Mouse (Mus musculus): ENCODE data around the gene Ccdc28b. TPM values are rescaled to one million over a fixed set of nuclear protein-coding genes. Genes with fewer than 3 reads are reported as not detected.

The Ccdc28b gene
- polyA plus RNA-seq, 1 experiment from 2014 or later = 103 TPM

- 78% methylated on average over 11 of the region's 11 CpGs for WGBS
- H3K9me3 ChIP-seq = no peaks in the 10 kb centered on the region
- peak overlapping the region; percentile 76 for H3K9ac ChIP-seq
- H3K36me3 ChIP-seq = peaks cover 16% of the 10 kb centered on the region
- no peaks in the 10 kb centered on the region for H3K27me3 ChIP-seq (replicated peaks)
- no peak for ATAC-seq (ENCODE audit: low FRiP score, low read depth)
- peaks cover 35% of the 10 kb centered on the region for H3K4me1 ChIP-seq
- peak overlapping the region; percentile 63; the same call in 1 of the 2 replicates for H3K4me3 ChIP-seq
- H3K4me2 ChIP-seq (replicated peaks) = peak overlapping the region; percentile 83
- H3K27ac ChIP-seq = no peak overlapping the region
Observed at GRCm38 (mm10) chr4:129622120-129622802, 1.5 kb downstream of the Ccdc28b start.

GRCm38 (mm10) chr4:129621283-129621841 is 2.4 kb downstream of the Ccdc28b start:
- no peaks in the 10 kb centered on the region for H3K27me3 ChIP-seq (replicated peaks)
- no peaks in the 10 kb centered on the region for H3K9me3 ChIP-seq
- H3K4me1 ChIP-seq = peaks cover 35% of the 10 kb centered on the region
- no peak for ATAC-seq (ENCODE audit: low FRiP score, low read depth)
- H3K27ac ChIP-seq = no peak overlapping the region
- WGBS = 84% methylated on average over 8 of the region's 8 CpGs
- no peak overlapping the region for H3K4me3 ChIP-seq
- peaks cover 15% of the 10 kb centered on the region for H3K36me3 ChIP-seq
- no peak overlapping the region for H3K4me2 ChIP-seq (replicated peaks)
- H3K9ac ChIP-seq = no peak overlapping the region

DNA sequence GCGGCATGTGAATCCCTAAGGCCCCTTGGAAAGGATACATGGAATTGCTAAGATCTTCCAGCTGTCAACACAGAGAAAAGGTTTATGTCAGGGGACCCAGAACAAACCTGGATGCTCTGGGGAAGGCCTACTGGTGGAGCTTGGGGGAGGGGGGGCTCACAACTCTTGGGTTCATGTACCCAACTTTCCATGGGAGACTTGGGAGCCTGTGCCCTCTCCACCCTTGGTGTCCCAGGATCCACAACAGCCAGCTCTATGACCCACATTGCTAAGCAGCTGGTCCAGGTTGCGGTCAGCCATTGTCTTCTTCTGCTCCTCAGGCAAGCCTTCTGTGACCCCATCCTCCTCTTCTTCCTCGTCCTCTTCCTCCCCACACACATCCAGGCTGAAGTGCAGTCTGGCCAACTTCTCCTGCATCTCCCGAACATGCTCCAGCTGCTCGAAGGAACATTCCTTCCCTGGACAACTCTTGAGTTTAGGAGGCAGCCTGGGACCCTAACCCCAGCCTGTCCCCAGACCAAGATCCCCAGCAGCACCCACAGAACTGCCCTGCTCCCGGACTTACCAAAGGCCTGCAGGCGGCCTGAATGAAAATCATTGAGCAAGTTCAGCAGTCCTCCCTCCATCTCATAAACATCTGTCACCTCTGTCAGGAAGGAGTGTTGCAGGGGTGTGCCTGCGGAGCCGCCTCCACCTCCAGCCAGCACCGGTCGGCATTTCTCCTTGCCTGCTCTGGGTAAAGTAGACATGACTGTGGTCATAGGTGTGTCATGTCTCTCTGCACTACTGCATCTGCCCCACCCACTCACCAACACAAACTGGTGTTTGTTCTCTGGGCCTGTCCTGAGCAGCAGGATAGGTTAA is 3.1 kb downstream of the Ccdc28b start:
- H3K9me3 ChIP-seq = no peaks in the 10 kb centered on the region
- H3K27me3 ChIP-seq (replicated peaks) = no peaks in the 10 kb centered on the region
- 85% methylated on average over 11 of the region's 11 CpGs for WGBS
- H3K9ac ChIP-seq = no peak overlapping the region
- peaks cover 34% of the 10 kb centered on the region for H3K4me1 ChIP-seq
- ATAC-seq (ENCODE audit: low FRiP score, low read depth) = no peak
- H3K27ac ChIP-seq = no peak overlapping the region
- peaks cover 19% of the 10 kb centered on the region; the same call in 1 of the 2 replicates for H3K36me3 ChIP-seq
- H3K4me2 ChIP-seq (replicated peaks) = no peak overlapping the region
- H3K4me3 ChIP-seq = no peak overlapping the region

DNA sequence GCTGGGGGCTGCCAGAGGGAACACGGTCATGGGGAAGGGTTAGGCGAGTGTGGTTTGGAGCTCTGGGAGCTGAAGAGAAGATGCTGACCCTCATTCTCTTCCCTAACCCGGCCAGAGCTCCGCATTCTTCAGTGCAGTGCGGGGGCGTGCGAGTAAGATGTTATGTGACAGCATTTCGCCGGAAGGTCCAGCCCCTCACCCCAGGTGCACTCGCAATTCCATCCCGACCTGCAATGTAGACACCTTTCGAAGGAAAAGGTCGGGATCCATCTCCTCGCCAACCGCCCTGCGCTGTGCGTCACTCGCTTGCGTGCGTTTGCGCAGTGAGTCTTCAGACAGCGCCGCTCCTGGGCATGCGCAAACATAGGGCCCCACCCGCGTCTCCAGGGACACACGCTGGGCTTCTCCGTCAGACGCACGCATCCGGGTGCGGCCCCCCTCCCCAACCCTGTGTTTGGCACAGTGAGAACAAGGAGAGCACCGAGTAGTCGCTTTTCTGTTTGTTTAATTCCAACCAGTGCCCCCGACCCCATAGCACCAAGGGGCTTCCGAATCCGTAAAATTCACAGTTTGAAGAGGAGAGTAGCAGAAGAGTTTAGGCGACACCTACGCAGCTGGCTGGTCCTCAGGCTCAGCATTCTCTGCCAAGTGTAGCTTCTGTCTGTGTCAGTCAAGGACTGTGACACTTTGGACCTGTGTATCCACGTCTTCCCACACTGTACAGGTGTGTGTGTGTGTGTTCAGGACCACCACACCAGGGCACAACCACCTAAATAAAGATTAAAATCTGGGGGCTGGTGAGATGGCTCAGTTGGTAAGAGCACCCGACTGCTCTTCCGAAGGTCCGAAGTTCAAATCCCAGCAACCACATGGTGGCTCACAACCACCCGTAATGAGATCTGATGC is 4.7 kb downstream of the Ccdc28b start, which contains the start of gene Iqcc:
TSS of gene Iqcc (minus strand) at position 314 of the 906 bp plus-strand sequence.
- peak within 1 kb of the TSS; percentile 46 for H3K4me3 ChIP-seq
- ATAC-seq (ENCODE audit: low FRiP score, low read depth) = peak; percentile 82
- 6% methylated on average over 44 of the region's 44 CpGs for WGBS
- H3K9me3 ChIP-seq = no peaks in the 10 kb centered on the region
- H3K27ac ChIP-seq = 0 out of 2 replicates have a peak within 1 kb of the TSS, but pooled peaks have one; percentile 1
- peaks cover 19% of the 10 kb centered on the region for H3K4me1 ChIP-seq
- peaks cover 19% of the 10 kb centered on the region; the same call in 1 of the 2 replicates for H3K36me3 ChIP-seq
- no peaks in the 10 kb centered on the region for H3K27me3 ChIP-seq (replicated peaks)
- H3K9ac ChIP-seq = peak within 1 kb of the TSS; percentile 67
- peak within 1 kb of the TSS; percentile 85 for H3K4me2 ChIP-seq (replicated peaks)

DNA sequence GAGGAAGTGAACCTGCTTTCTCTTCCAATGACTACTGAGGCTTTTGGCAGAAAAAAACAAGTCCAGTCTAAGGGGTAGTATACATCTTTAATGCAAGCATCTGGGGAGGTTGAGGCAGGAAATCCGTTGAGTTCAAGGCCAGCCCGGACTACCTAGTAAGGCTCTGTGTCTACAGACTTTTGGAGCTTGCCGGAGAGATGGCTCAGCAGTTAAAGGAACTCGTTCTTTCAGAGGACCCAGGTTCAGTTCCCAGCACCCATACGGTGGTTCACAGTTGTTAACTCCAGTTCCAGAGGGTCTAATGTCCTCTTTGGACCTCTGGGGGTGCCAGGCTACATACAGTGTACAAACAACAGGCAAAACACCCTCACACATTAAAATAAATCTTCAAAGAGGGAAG is 5.7 kb downstream of the Ccdc28b start:
- peaks cover 19% of the 10 kb centered on the region; the same call in 1 of the 2 replicates for H3K36me3 ChIP-seq
- peak overlapping the region; percentile 85 for H3K4me2 ChIP-seq (replicated peaks)
- WGBS = 93% methylated on average over 5 of the region's 5 CpGs
- ATAC-seq (ENCODE audit: low FRiP score, low read depth) = no peak
- H3K9ac ChIP-seq = peak overlapping the region; percentile 67; the same call in 1 of the 2 replicates
- H3K4me1 ChIP-seq = peaks cover 17% of the 10 kb centered on the region
- no peaks in the 10 kb centered on the region for H3K27me3 ChIP-seq (replicated peaks)
- H3K9me3 ChIP-seq = no peaks in the 10 kb centered on the region
- peak overlapping the region; percentile 46 for H3K4me3 ChIP-seq
- no peak overlapping the region for H3K27ac ChIP-seq

DNA sequence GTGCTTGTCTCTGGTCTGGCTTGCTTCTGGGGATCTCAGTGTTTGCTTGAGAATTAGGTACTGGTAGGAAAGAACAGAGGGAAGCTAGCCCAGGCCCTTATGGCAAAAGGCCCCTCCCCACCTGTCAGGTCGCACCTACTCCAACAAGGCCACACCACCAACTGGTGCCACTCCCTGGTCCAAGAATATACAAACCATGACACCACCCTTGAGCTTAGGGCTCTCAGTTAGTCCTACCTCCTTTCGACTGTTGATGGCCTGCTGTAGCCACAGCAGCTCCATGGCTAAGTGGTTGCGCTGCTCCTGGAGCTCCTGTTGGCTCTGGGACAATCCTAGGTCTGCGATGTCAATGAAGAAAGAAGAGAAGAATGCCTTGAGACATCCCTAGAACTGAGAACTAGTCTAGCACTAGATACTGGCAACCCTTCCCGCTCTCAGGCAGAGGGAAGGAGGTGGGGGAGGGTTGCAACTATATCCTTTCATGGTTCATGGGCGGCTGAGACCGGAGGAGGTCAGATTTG is 6.6 kb downstream of the Ccdc28b start:
- WGBS = 97% methylated on average over 7 of the region's 7 CpGs
- no peak overlapping the region for H3K9ac ChIP-seq
- H3K4me2 ChIP-seq (replicated peaks) = no peak overlapping the region
- peaks cover 19% of the 10 kb centered on the region; the same call in 1 of the 2 replicates for H3K36me3 ChIP-seq
- no peaks in the 10 kb centered on the region for H3K9me3 ChIP-seq
- no peak for ATAC-seq (ENCODE audit: low FRiP score, low read depth)
- H3K27ac ChIP-seq = no peak overlapping the region
- no peaks in the 10 kb centered on the region for H3K27me3 ChIP-seq (replicated peaks)
- H3K4me3 ChIP-seq = no peak overlapping the region
- peaks cover 8% of the 10 kb centered on the region for H3K4me1 ChIP-seq

GRCm38 (mm10) chr4:129616631-129617030 is 7.1 kb downstream of the Ccdc28b start:
- 93% methylated on average over 3 of the region's 3 CpGs for WGBS
- no peak for ATAC-seq (ENCODE audit: low FRiP score, low read depth)
- no peaks in the 10 kb centered on the region for H3K27me3 ChIP-seq (replicated peaks)

GRCm38 (mm10) chr4:129615801-129616290 is 7.9 kb downstream of the Ccdc28b start:
- H3K36me3 ChIP-seq = peaks cover 19% of the 10 kb centered on the region; the same call in 1 of the 2 replicates
- no peak overlapping the region for H3K4me3 ChIP-seq
- H3K9ac ChIP-seq = no peak overlapping the region
- H3K4me2 ChIP-seq (replicated peaks) = no peak overlapping the region
- H3K4me1 ChIP-seq = peaks cover 8% of the 10 kb centered on the region
- H3K27ac ChIP-seq = no peak overlapping the region
- ATAC-seq (ENCODE audit: low FRiP score, low read depth) = no peak
- WGBS = 89% methylated on average over 9 of the region's 9 CpGs
- no peaks in the 10 kb centered on the region for H3K27me3 ChIP-seq (replicated peaks)
- no peaks in the 10 kb centered on the region for H3K9me3 ChIP-seq

More at GRCm38 (mm10) chr4:129616631-129617030, 7.1 kb downstream of the Ccdc28b start:
- H3K9me3 ChIP-seq = no peaks in the 10 kb centered on the region
- no peak overlapping the region for H3K27ac ChIP-seq
- H3K4me2 ChIP-seq (replicated peaks) = no peak overlapping the region
- H3K4me3 ChIP-seq = no peak overlapping the region
- peaks cover 8% of the 10 kb centered on the region for H3K4me1 ChIP-seq
- peaks cover 19% of the 10 kb centered on the region; the same call in 1 of the 2 replicates for H3K36me3 ChIP-seq
- no peak overlapping the region for H3K9ac ChIP-seq

- Histone ChIP-seq H3K4me3 (no peak within 1 kb of the TSS), H3K9me3 (no peaks in the 10 kb centered on the region), H3K4me1 (peaks cover 8% of the 10 kb centered on the region), H3K36me3 (peaks cover 23% of the 10 kb centered on the region), H3K4me2 (replicated peaks) (no peak within 1 kb of the TSS), H3K9ac (no peak within 1 kb of the TSS), H3K27me3 (replicated peaks) (no peaks in the 10 kb centered on the region), H3K27ac (no peak within 1 kb of the TSS)
- WGBS = 83% methylated on average over 6 of the region's 6 CpGs
- ATAC-seq (ENCODE audit: low FRiP score, low read depth) = no peak
Observed at GRCm38 (mm10) chr4:129614093-129614492, 9.7 kb downstream of the Ccdc28b start, which contains the start of gene Dcdc2b. Dcdc2b (minus strand) TSS chr4:129614257.

GRCm38 (mm10) chr4:129610472-129610871 is 13.3 kb downstream of the Ccdc28b start:
- Histone ChIP-seq H3K36me3 (peaks cover 27% of the 10 kb centered on the region), H3K9ac (no peak overlapping the region), H3K27ac (no peak overlapping the region), H3K9me3 (no peaks in the 10 kb centered on the region), H3K27me3 (replicated peaks) (no peaks in the 10 kb centered on the region), H3K4me1 (no peaks in the 10 kb centered on the region), H3K4me3 (no peak overlapping the region), H3K4me2 (replicated peaks) (no peak overlapping the region)
- peak; percentile 41; the same call in 1 of the 2 replicates for ATAC-seq (ENCODE audit: low FRiP score, low read depth)
- WGBS = 67% methylated on average over 4 of the region's 4 CpGs

DNA sequence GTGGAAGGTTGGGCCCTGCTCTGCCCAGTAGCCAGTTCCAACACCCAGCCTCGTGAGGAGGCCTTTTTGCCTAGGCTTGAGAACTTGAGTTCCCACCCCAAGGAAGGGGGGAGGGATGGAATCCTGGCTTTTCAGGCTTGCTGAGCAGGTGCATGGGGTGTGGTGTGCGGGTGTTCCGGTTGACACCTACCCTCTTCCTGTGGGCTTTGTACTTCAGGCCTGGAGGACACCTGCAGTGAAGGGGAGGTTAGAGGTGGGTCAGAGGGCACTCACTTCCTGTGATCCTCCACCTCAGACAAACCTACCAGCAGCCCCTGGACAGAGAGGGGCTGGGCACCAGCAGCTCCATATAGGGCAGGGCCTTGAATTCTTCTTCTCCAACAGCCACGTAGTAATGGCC is 13.7 kb downstream of the Ccdc28b start:
- Histone ChIP-seq H3K27me3 (replicated peaks) (no peaks in the 10 kb centered on the region), H3K36me3 (peaks cover 30% of the 10 kb centered on the region), H3K9ac (no peak overlapping the region), H3K4me3 (no peak overlapping the region), H3K27ac (no peak overlapping the region), H3K4me2 (replicated peaks) (no peak overlapping the region), H3K9me3 (no peaks in the 10 kb centered on the region), H3K4me1 (no peaks in the 10 kb centered on the region)
- WGBS = 63% methylated on average over 4 of the region's 4 CpGs
- ATAC-seq (ENCODE audit: low FRiP score, low read depth) = no peak
